Mouse (Mus musculus) forebrain, embryonic 14.5 days (tissue): Measurements from ENCODE around the gene Nek9. TPM values are rescaled to one million over a fixed set of nuclear protein-coding genes. Genes with fewer than 3 reads are reported as not detected.

Experiments used
- ATAC-seq: fragments of 200-750 bp; cut with Nextera tagmentation; 2 replicates; pipeline ENCODE4 v1.8.0; 2017; ENCODE audit warnings: mild to moderate bottlenecking, moderate library complexity
- DNase-seq: peaks from one replicate; pipeline ENCODE4 v3.0.0-alpha.2; 2015; ENCODE audit warnings: low spot score
- H3K27ac ChIP-seq: fragments of 300-500 bp; sonication (generic); 2 replicates; pipeline ENCODE4 v1.5.1; 2014; ENCODE audit warnings: low read depth, mild to moderate bottlenecking, control low read depth, low read length, moderate library complexity
- H3K27me3 ChIP-seq: fragments of 300-500 bp; sonication (generic); replicated peaks from 2 replicates; pipeline ENCODE4 v1.6.1; 2014; ENCODE audit warnings: low read length, control low read depth, mixed read lengths; ENCODE audit not compliant: control insufficient read depth, insufficient read depth
- H3K36me3 ChIP-seq: fragments of 300-500 bp; sonication (generic); 2 replicates; pipeline ENCODE4 v1.6.1; 2014; ENCODE audit warnings: low read length, control low read depth; ENCODE audit not compliant: control insufficient read depth, insufficient read depth
- H3K4me1 ChIP-seq: fragments of 300-500 bp; sonication (generic); 2 replicates; pipeline ENCODE4 v1.6.1; 2014; ENCODE audit warnings: antibody characterized with exemption, low read length, control low read depth; ENCODE audit not compliant: control insufficient read depth, insufficient read depth
- H3K4me2 ChIP-seq: fragments of 300-500 bp; sonication (generic); 2 replicates; pipeline ENCODE4 v1.6.1; 2014; ENCODE audit warnings: mild to moderate bottlenecking, control low read depth, low read length
- H3K4me3 ChIP-seq: fragments of 300-500 bp; sonication (generic); 2 replicates; pipeline ENCODE4 v1.5.1; 2014; ENCODE audit warnings: low read depth, low read length, control low read depth
- H3K9ac ChIP-seq: fragments of 300-500 bp; sonication (generic); 2 replicates; pipeline ENCODE4 v1.6.1; 2014; ENCODE audit warnings: mild to moderate bottlenecking, low read length, control low read depth, moderate library complexity
- H3K9me3 ChIP-seq: fragments of 300-500 bp; sonication (generic); replicated peaks from 2 replicates; pipeline ENCODE4 v1.6.1; 2016; ENCODE audit warnings: low read length, control low read depth, mixed read lengths; ENCODE audit not compliant: control insufficient read depth
- WGBS: fragments of 180-500 bp; shearing (Covaris S2); extraction: QIAGEN DNeasy Blood & Tissue Kit; methylation state at CpG from one replicate; pipeline ENCODE4 v1.1.7; 2014; 5-methylcytosine and 5-hydroxymethylcytosine counted together
- polyA plus RNA-seq: library from polyadenylated mRNA; unstranded; fragments of >200 nt; fragmentation: Nextera tagmentation; extraction: Ambion mirVana; gene quantifications from 2 replicates; pipeline ENCODE4 v1.2.1, GENCODE M21; 2014

The Nek9 gene
- polyA plus RNA-seq, 1 experiment from 2014 or later: 10.4 TPM

- 47% methylated on average over 4 of the region's 4 CpGs for WGBS
- H3K4me2 ChIP-seq: peak overlapping the region; percentile 73
- H3K9ac ChIP-seq: no peak overlapping the region
- ATAC-seq: no peak
- no peak for DNase-seq
- peaks cover 8% of the 10 kb centered on the region for H3K4me1 ChIP-seq
- H3K36me3 ChIP-seq: peaks cover 28% of the 10 kb centered on the region
- no peak overlapping the region for H3K27ac ChIP-seq
- no peaks in the 10 kb centered on the region for H3K27me3 ChIP-seq
- H3K4me3 ChIP-seq: no peak overlapping the region
- no peaks in the 10 kb centered on the region for H3K9me3 ChIP-seq
Measured at GRCm38 (mm10) chr12:85339947-85340346, 785 bp upstream of the Nek9 start.

GRCm38 (mm10) chr12:85338815-85339214, 347 bp downstream of the Nek9 start:
- Histone ChIP-seq H3K4me3 (peak overlapping the region; percentile 96), H3K9ac (peak overlapping the region; percentile 96), H3K4me2 (peak overlapping the region; percentile 73), H3K36me3 (peaks cover 33% of the 10 kb centered on the region), H3K27me3 (no peaks in the 10 kb centered on the region), H3K9me3 (no peaks in the 10 kb centered on the region), H3K27ac (peak overlapping the region; percentile 66), H3K4me1 (peaks cover 8% of the 10 kb centered on the region)
- DNase-seq (no peak), ATAC-seq (peak; percentile 73)
- WGBS: 0% methylated on average over 36 of the region's 42 CpGs

- H3K4me3 ChIP-seq: no peak overlapping the region
- peaks cover 39% of the 10 kb centered on the region for H3K36me3 ChIP-seq
- no peaks in the 10 kb centered on the region for H3K27me3 ChIP-seq
- H3K9ac ChIP-seq: no peak overlapping the region
- no peak for DNase-seq
- H3K9me3 ChIP-seq: no peaks in the 10 kb centered on the region
- no peak for ATAC-seq
- H3K4me2 ChIP-seq: peak overlapping the region; percentile 73
- H3K4me1 ChIP-seq: peaks cover 8% of the 10 kb centered on the region
- H3K27ac ChIP-seq: no peak overlapping the region
- WGBS: 88% methylated on average over 6 of the region's 6 CpGs
Measured at GRCm38 (mm10) chr12:85337567-85338311, 1.4 kb downstream of the Nek9 start.

- WGBS: 90% methylated on average over 7 of the region's 7 CpGs
Measured at GRCm38 (mm10) chr12:85330153-85330552, 9.0 kb downstream of the Nek9 start.

GRCm38 (mm10) chr12:85308651-85309050, 30.5 kb downstream of the Nek9 start:
- ATAC-seq (no peak), DNase-seq (no peak)
- Histone ChIP-seq H3K9ac (no peak overlapping the region), H3K27me3 (no peaks in the 10 kb centered on the region), H3K4me2 (no peak overlapping the region), H3K4me3 (no peak overlapping the region), H3K9me3 (no peaks in the 10 kb centered on the region), H3K36me3 (peaks cover 99% of the 10 kb centered on the region), H3K4me1 (no peaks in the 10 kb centered on the region), H3K27ac (no peak overlapping the region)
- 57% methylated on average over 3 of the region's 3 CpGs for WGBS

More at GRCm38 (mm10) chr12:85330153-85330552, 9.0 kb downstream of the Nek9 start:
- no peak overlapping the region for H3K27ac ChIP-seq
- H3K9me3 ChIP-seq: no peaks in the 10 kb centered on the region
- no peak for DNase-seq
- H3K4me3 ChIP-seq: no peak overlapping the region
- H3K36me3 ChIP-seq: peaks cover 86% of the 10 kb centered on the region
- no peaks in the 10 kb centered on the region for H3K27me3 ChIP-seq
- no peak overlapping the region for H3K4me2 ChIP-seq
- ATAC-seq: no peak
- no peaks in the 10 kb centered on the region for H3K4me1 ChIP-seq
- H3K9ac ChIP-seq: no peak overlapping the region

- WGBS: 49% methylated on average over 16 of the region's 16 CpGs
- Histone ChIP-seq H3K4me1 (no peaks in the 10 kb centered on the region), H3K4me2 (no peak overlapping the region), H3K36me3 (peaks cover 97% of the 10 kb centered on the region), H3K9ac (no peak overlapping the region), H3K9me3 (no peaks in the 10 kb centered on the region), H3K27ac (no peak overlapping the region), H3K4me3 (no peak overlapping the region), H3K27me3 (no peaks in the 10 kb centered on the region)
- ATAC-seq: peak; percentile 71
- peak; percentile 93 for DNase-seq
Measured at GRCm38 (mm10) chr12:85305247-85305892, 33.8 kb downstream of the Nek9 start.

GRCm38 (mm10) chr12:85304725-85305124, 34.4 kb downstream of the Nek9 start:
- ATAC-seq (no peak), DNase-seq (no peak)
- H3K9ac ChIP-seq: no peak overlapping the region
- no peak overlapping the region for H3K4me2 ChIP-seq
- no peaks in the 10 kb centered on the region for H3K27me3 ChIP-seq
- H3K27ac ChIP-seq: no peak overlapping the region
- H3K36me3 ChIP-seq: peaks cover 96% of the 10 kb centered on the region
- H3K9me3 ChIP-seq: no peaks in the 10 kb centered on the region
- 78% methylated on average over 4 of the region's 4 CpGs for WGBS
- H3K4me1 ChIP-seq: no peaks in the 10 kb centered on the region
- no peak overlapping the region for H3K4me3 ChIP-seq

- no peak overlapping the region for H3K27ac ChIP-seq
- peaks cover 89% of the 10 kb centered on the region for H3K36me3 ChIP-seq
- H3K9me3 ChIP-seq: no peaks in the 10 kb centered on the region
- H3K4me3 ChIP-seq: no peak overlapping the region
- H3K4me2 ChIP-seq: no peak overlapping the region
- DNase-seq: no peak
- H3K9ac ChIP-seq: no peak overlapping the region
- no peaks in the 10 kb centered on the region for H3K4me1 ChIP-seq
- WGBS: 87% methylated on average over 2 of the region's 2 CpGs
- ATAC-seq: no peak
- no peaks in the 10 kb centered on the region for H3K27me3 ChIP-seq
Measured at GRCm38 (mm10) chr12:85303256-85303655, 35.9 kb downstream of the Nek9 start.

GRCm38 (mm10) chr12:85298835-85299180, 40.4 kb downstream of the Nek9 start:
- Histone ChIP-seq H3K27ac (no peak overlapping the region), H3K4me2 (no peak overlapping the region), H3K9ac (no peak overlapping the region), H3K27me3 (no peaks in the 10 kb centered on the region), H3K4me3 (no peak overlapping the region), H3K4me1 (no peaks in the 10 kb centered on the region), H3K36me3 (peaks cover 46% of the 10 kb centered on the region), H3K9me3 (peaks cover 5% of the 10 kb centered on the region; the same call in 1 of the 2 replicates)
- 100% methylated on average over 1 of the region's 1 CpGs for WGBS
- ATAC-seq (no peak), DNase-seq (no peak)
